Mouse (Mus musculus) urinary bladder, adult 2 months (tissue): ENCODE data around the gene Dhx35. TPM values are rescaled to one million over a fixed set of nuclear protein-coding genes. Genes with fewer than 3 reads are reported as not detected.

Experiments
- DNase-seq: peaks from one replicate; pipeline ENCODE4 v3.0.0; 2022; ENCODE audit warnings: low spot score
- polyA plus RNA-seq: library from polyadenylated mRNA; depleted of rRNA; stranded (reverse); fragments of >200 nt; gene quantifications from 2 replicates; pipeline ENCODE4 v1.2.3, GENCODE M21; 2012; rRNA removed

Gene Dhx35
- polyA plus RNA-seq, result 18.0 and 18.4 TPM in 2 replicates

GRCm38 (mm10) chr2:158794494-158795004, at the start of gene Dhx35:
Gene Dhx35, plus strand, starts transcription at chr2:158794807.
- peak; percentile 80 for DNase-seq

- DNase-seq, result no peak
Observed at GRCm38 (mm10) chr2:158745049-158745482, 49.5 kb upstream of the Dhx35 start.

GRCm38 (mm10) chr2:158746164-158746563, 48.4 kb upstream of the Dhx35 start:
- DNase-seq, result no peak

- DNase-seq, result no peak
Observed at GRCm38 (mm10) chr2:158749366-158749765, 45.2 kb upstream of the Dhx35 start.

- DNase-seq, result no peak
Observed at GRCm38 (mm10) chr2:158760231-158760630, 34.4 kb upstream of the Dhx35 start.

- no peak for DNase-seq
Observed at GRCm38 (mm10) chr2:158762339-158762738, 32.3 kb upstream of the Dhx35 start.

- peak; percentile 75 for DNase-seq
Observed at GRCm38 (mm10) chr2:158767742-158768339, 26.8 kb upstream of the Dhx35 start, which contains the start of gene Fam83d. Gene Fam83d, plus strand, starts transcription at chr2:158768093.

GRCm38 (mm10) chr2:158768350-158768749, 26.3 kb upstream of the Dhx35 start:
- no peak for DNase-seq

- DNase-seq, result no peak
Observed at GRCm38 (mm10) chr2:158768771-158769170, 25.8 kb upstream of the Dhx35 start.

GRCm38 (mm10) chr2:158770126-158770757, 24.4 kb upstream of the Dhx35 start:
- no peak for DNase-seq

GRCm38 (mm10) chr2:158771066-158771763, 23.4 kb upstream of the Dhx35 start:
- DNase-seq, result no peak

- DNase-seq, result no peak
Observed at GRCm38 (mm10) chr2:158772808-158773207, 21.8 kb upstream of the Dhx35 start.

- DNase-seq, result no peak
Observed at GRCm38 (mm10) chr2:158774886-158775285, 19.7 kb upstream of the Dhx35 start.

GRCm38 (mm10) chr2:158776716-158777115, 17.9 kb upstream of the Dhx35 start:
- DNase-seq, result no peak

GRCm38 (mm10) chr2:158777490-158777889, 17.1 kb upstream of the Dhx35 start:
- no peak for DNase-seq

- DNase-seq, result no peak
Observed at GRCm38 (mm10) chr2:158778349-158778748, 16.3 kb upstream of the Dhx35 start.

- DNase-seq, result no peak
Observed at GRCm38 (mm10) chr2:158781126-158781525, 13.5 kb upstream of the Dhx35 start.

- DNase-seq, result no peak
Observed at GRCm38 (mm10) chr2:158786927-158787795, 7.4 kb upstream of the Dhx35 start.

GRCm38 (mm10) chr2:158795043-158795442, 436 bp downstream of the Dhx35 start:
- no peak for DNase-seq

- DNase-seq, result no peak
Observed at GRCm38 (mm10) chr2:158795875-158796274, 1.3 kb downstream of the Dhx35 start.

GRCm38 (mm10) chr2:158799328-158799727, 4.7 kb downstream of the Dhx35 start:
- no peak for DNase-seq

GRCm38 (mm10) chr2:158800788-158801187, 6.2 kb downstream of the Dhx35 start:
- DNase-seq, result no peak
